Mouse (Mus musculus) G1E-ER4 (cell line): Measurements from ENCODE around the gene Helz. TPM values are rescaled to one million over a fixed set of nuclear protein-coding genes. Genes with fewer than 3 reads are reported as not detected.

Experiments
- GATA1 ChIP-seq: IDR thresholded peaks from one replicate; pipeline ENCODE4 v1.8.0; 2012; ENCODE audit warnings: low read length, inconsistent platforms
- polyA plus RNA-seq: library from polyadenylated mRNA; stranded (reverse); fragments of >175 nt; gene quantifications from 2 replicates; pipeline ENCODE4 v1.2.3, GENCODE M21; 2012

The Helz gene
- 76.9 and 88.8 TPM in 2 replicates for polyA plus RNA-seq

GRCm38 (mm10) chr11:107547351-107548203, at the start of gene Helz:
Gene Helz, plus strand, starts transcription at chr11:107547930.
- no peak for TF ChIP-seq GATA1

- TF ChIP-seq GATA1: no peak
These were observed 44.9 kb upstream of the Helz start for GRCm38 (mm10) chr11:107502801-107503200.

- TF ChIP-seq GATA1: no peak
These were observed 41.5 kb upstream of the Helz start for GRCm38 (mm10) chr11:107506260-107506659.

GRCm38 (mm10) chr11:107509631-107510338, 37.9 kb upstream of the Helz start:
- no peak for TF ChIP-seq GATA1

- no peak for TF ChIP-seq GATA1
These were observed 37.1 kb upstream of the Helz start for GRCm38 (mm10) chr11:107510362-107511269.

- no peak for TF ChIP-seq GATA1
These were observed 34.7 kb upstream of the Helz start for GRCm38 (mm10) chr11:107513047-107513446.

GRCm38 (mm10) chr11:107516387-107516786, 31.3 kb upstream of the Helz start:
- no peak for TF ChIP-seq GATA1

GRCm38 (mm10) chr11:107518645-107519429, 28.9 kb upstream of the Helz start:
- no peak for TF ChIP-seq GATA1

GRCm38 (mm10) chr11:107521153-107521552, 26.6 kb upstream of the Helz start:
- no peak for TF ChIP-seq GATA1

GRCm38 (mm10) chr11:107524966-107525365, 22.8 kb upstream of the Helz start:
- TF ChIP-seq GATA1: no peak

- no peak for TF ChIP-seq GATA1
These were observed 20.1 kb upstream of the Helz start for GRCm38 (mm10) chr11:107527632-107528031.

GRCm38 (mm10) chr11:107529320-107529719, 18.4 kb upstream of the Helz start:
- no peak for TF ChIP-seq GATA1

- no peak for TF ChIP-seq GATA1
These were observed 16.3 kb upstream of the Helz start for GRCm38 (mm10) chr11:107531445-107531844.

GRCm38 (mm10) chr11:107532271-107532670, 15.5 kb upstream of the Helz start:
- TF ChIP-seq GATA1: no peak

- no peak for TF ChIP-seq GATA1
These were observed 8.7 kb upstream of the Helz start for GRCm38 (mm10) chr11:107538994-107539393.
